8 mouse cellular contexts compared by ENCODE assay signal in the genomic region with DNA sequence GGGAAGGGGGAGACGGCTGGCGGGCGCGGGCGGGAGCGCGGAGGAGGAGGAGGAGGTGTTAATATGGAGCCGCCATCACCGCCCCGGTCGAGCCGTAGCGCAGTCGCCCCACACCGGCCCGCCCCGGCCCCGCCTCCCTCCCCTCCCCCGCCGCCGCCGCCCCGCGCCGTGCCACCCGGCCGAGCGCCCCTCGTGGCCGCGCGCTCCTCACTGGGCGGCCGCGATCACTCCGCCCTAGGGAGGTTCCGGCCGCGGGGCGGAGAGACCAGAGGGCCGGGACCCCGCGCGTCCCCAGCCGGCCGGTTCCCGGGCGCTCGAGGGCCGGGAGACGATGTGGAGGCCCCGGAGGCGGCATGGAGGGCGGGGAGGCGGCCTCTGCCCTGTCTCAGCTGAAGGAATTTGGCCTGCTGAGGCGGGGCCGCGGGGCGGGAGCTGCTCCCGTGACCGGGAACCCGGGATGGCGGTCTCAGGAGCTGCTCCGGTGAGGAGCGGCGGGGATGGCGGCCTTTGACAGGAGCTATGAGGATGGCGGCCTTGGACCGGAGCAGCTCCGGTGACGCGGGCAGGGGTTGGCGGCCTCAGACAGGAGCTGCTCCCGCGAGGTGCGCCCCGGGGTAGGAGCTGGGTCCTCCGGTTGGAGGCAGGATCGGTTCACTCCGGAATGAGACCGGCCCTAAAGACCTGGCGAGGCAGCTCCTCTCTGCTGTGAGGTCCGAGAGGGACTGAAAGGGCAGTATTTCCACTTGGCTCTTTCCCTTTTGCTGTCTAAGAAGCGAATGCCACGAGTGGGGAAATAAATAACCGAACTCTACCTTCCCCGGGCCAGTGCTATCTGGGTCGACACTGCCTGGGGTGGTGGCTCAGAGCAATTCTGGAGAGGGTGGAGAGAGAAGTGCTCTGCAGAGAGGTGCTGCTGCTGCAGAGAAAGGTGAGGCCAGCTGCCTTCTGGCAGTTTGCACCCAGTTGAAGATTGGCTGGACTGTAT. TPM values are rescaled to one million over a fixed set of nuclear protein-coding genes. Genes with fewer than 3 reads are reported as not detected.
DNase-seq lines count a peak whose midpoint lies in the region; ATAC-seq and TF ChIP-seq lines count a peak whose summit lies in the region.

TSS of gene Rcor3 (minus strand) at position 137 of the 985 bp plus-strand sequence.

- WGBS in hindbrain, embryonic 14.5 days = 0% methylated on average over 62 of the region's 88 CpGs

- CTCF ChIA-PET in Patski (lab: Charles Lee) = no interaction called here

- H3K9ac ChIP-seq in hindbrain, embryonic 14.5 days = peak within 1 kb of the TSS; percentile 96

- DNase-seq in Patski (ENCODE audit: low read depth, low spot score) = no peak
- DNase-seq in cerebellum, postnatal 14 days = peak; percentile 84 to 87
- peak; percentile 57 to 62 for DNase-seq in frontal cortex, postnatal 25 days (ENCODE audit: low spot score in 2 of 2)
- peak; percentile 74 for DNase-seq in hindbrain, embryonic 14.5 days (ENCODE audit: low spot score)
- DNase-seq in layer of hippocampus, postnatal 36 days = peak; percentile 79 to 84
- peak; percentile 83 for DNase-seq in lung, postnatal 36 days
- DNase-seq in retina, postnatal 1 day = peak; percentile 90
- DNase-seq in urinary bladder, adult 18-20 months (ENCODE audit: low spot score in 2 of 2) = peak; percentile 80 to 91

- POLR2A ChIA-PET in Patski (lab: Charles Lee) = no interaction called here

- in situ Hi-C loops in Patski (cut with MboI; ENCODE audit: low pct_unique_long_range_greater_than_20kb) = no loop called here

- H3K27me3 ChIP-seq in Patski = no peaks in the 10 kb centered on the region
- no peaks in the 10 kb centered on the region for H3K27me3 ChIP-seq in hindbrain, embryonic 14.5 days (ENCODE audit: control insufficient read depth, insufficient read depth, low read length)

- no peak for TF ChIP-seq CTCF in Patski (IDR thresholded peaks at IDR 0.05)

- peak within 1 kb of the TSS; percentile 99 for H3K27ac ChIP-seq in hindbrain, embryonic 14.5 days

- peak within 1 kb of the TSS; percentile 92 for H3K4me2 ChIP-seq in hindbrain, embryonic 14.5 days (replicated peaks)

- 0 out of 2 replicates have a peak, but pooled peaks cover 6% of the 10 kb centered on the region for H3K36me3 ChIP-seq in hindbrain, embryonic 14.5 days (replicated peaks; ENCODE audit: control insufficient read depth, insufficient read depth)

- peak within 1 kb of the TSS; percentile 86 for H3K4me3 ChIP-seq in hindbrain, embryonic 14.5 days (replicated peaks; ENCODE audit: low read length)

- peaks cover 28% of the 10 kb centered on the region for H3K4me1 ChIP-seq in hindbrain, embryonic 14.5 days (replicated peaks; ENCODE audit: control insufficient read depth, insufficient read depth, low read length)

- ATAC-seq in Patski = peak; percentile 75
- ATAC-seq in hindbrain, embryonic 14.5 days (ENCODE audit: low FRiP score) = peak; percentile 88

- no peaks in the 10 kb centered on the region for H3K9me3 ChIP-seq in hindbrain, embryonic 14.5 days (ENCODE audit: control insufficient read depth, low read length)

RNA-seq across cellular contexts. Expression of gene Rcor3, which starts in this region (rescaled TPM):
- 34.2 TPM for polyA plus RNA-seq in Patski (2021)
- polyA plus RNA-seq in hindbrain, embryonic 14.5 days (2014; fragmentation: Nextera tagmentation; extraction: Ambion mirVana) = 36.9 and 40.2 TPM in 2 replicates
- total RNA-seq in layer of hippocampus, postnatal 36 days (2021) = 10 to 100 TPM; 46.1 to 52.7 TPM
